Mouse (Mus musculus) C2C12 (cell line): ENCODE data around the gene Tmem230.

ENCODE experiments used
- CEBPB ChIP-seq: IDR thresholded peaks from one replicate; pipeline ENCODE4 v1.6.1; 2011; ENCODE audit warnings: low read depth, mild to moderate bottlenecking, control low read depth, moderate library complexity
- CTCF ChIP-seq: IDR thresholded peaks from one replicate; pipeline ENCODE4 v1.5.1; 2011; ENCODE audit not compliant: control insufficient read depth, insufficient read depth, insufficient read length
- FOSL1 ChIP-seq: IDR thresholded peaks from one replicate; pipeline ENCODE4 v1.8.0; 2011; ENCODE audit warnings: mild to moderate bottlenecking, low read length; ENCODE audit not compliant: poor library complexity, insufficient read depth, severe bottlenecking
- MAX ChIP-seq: IDR thresholded peaks from one replicate; pipeline ENCODE4 v1.6.1; 2011; ENCODE audit warnings: mild to moderate bottlenecking, control low read depth

GRCm38 (mm10) chr2:132275527-132275926 is 27.9 kb upstream of the Tmem230 start:
- TF ChIP-seq CTCF (no peak), CEBPB (no peak), MAX (no peak), FOSL1 (no peak)
